Mouse (Mus musculus) gonadal fat pad, adult 2 months (tissue): ENCODE results near the gene Kcnk12. TPM values are rescaled to one million over a fixed set of nuclear protein-coding genes. Genes with fewer than 3 reads are reported as not detected.

Experiments
- DNase-seq: peaks from one replicate; pipeline ENCODE4 v3.0.0-alpha.2; 2012; ENCODE audit warnings: low read depth
- polyA plus RNA-seq: library from polyadenylated mRNA; depleted of rRNA; stranded (reverse); fragments of >200 nt; gene quantifications from 2 replicates; pipeline ENCODE4 v1.2.3, GENCODE M21; 2012; rRNA removed

Gene Kcnk12
- 0.11 and 0.41 TPM in 2 replicates for polyA plus RNA-seq

- no peak for DNase-seq
Measured at GRCm38 (mm10) chr17:87797688-87798291, at the start of gene Kcnk12. TSS of gene Kcnk12 (minus strand) at chr17:87797994.

- no peak for DNase-seq
Measured at GRCm38 (mm10) chr17:87842156-87842555, 44.4 kb upstream of the Kcnk12 start.

- no peak for DNase-seq
Measured at GRCm38 (mm10) chr17:87840079-87840478, 42.3 kb upstream of the Kcnk12 start.

GRCm38 (mm10) chr17:87834850-87835249 lies 37.1 kb upstream of the Kcnk12 start:
- DNase-seq: no peak

GRCm38 (mm10) chr17:87826909-87827308 lies 29.1 kb upstream of the Kcnk12 start:
- no peak for DNase-seq

- no peak for DNase-seq
Measured at GRCm38 (mm10) chr17:87826036-87826560, 28.3 kb upstream of the Kcnk12 start.

- no peak for DNase-seq
Measured at GRCm38 (mm10) chr17:87825454-87826008, 27.7 kb upstream of the Kcnk12 start.

- no peak for DNase-seq
Measured at GRCm38 (mm10) chr17:87823031-87823430, 25.2 kb upstream of the Kcnk12 start.

- no peak for DNase-seq
Measured at GRCm38 (mm10) chr17:87809556-87809955, 11.8 kb upstream of the Kcnk12 start.

- no peak for DNase-seq
Measured at GRCm38 (mm10) chr17:87799948-87800340, 2.1 kb upstream of the Kcnk12 start.

GRCm38 (mm10) chr17:87799212-87799947 lies 1.6 kb upstream of the Kcnk12 start:
- DNase-seq: no peak

GRCm38 (mm10) chr17:87798423-87798941 lies 688 bp upstream of the Kcnk12 start:
- no peak for DNase-seq

GRCm38 (mm10) chr17:87796881-87797416 lies 845 bp downstream of the Kcnk12 start:
- no peak for DNase-seq

- DNase-seq: no peak
Measured at GRCm38 (mm10) chr17:87795927-87796714, 1.7 kb downstream of the Kcnk12 start.

GRCm38 (mm10) chr17:87794801-87795200 lies 3.0 kb downstream of the Kcnk12 start:
- no peak for DNase-seq

- DNase-seq: no peak
Measured at GRCm38 (mm10) chr17:87793331-87793730, 4.5 kb downstream of the Kcnk12 start.

- no peak for DNase-seq
Measured at GRCm38 (mm10) chr17:87792623-87793315, 5.0 kb downstream of the Kcnk12 start.

GRCm38 (mm10) chr17:87791517-87792098 lies 6.2 kb downstream of the Kcnk12 start:
- no peak for DNase-seq

- DNase-seq: no peak
Measured at GRCm38 (mm10) chr17:87790661-87791060, 7.1 kb downstream of the Kcnk12 start.

- DNase-seq: no peak
Measured at GRCm38 (mm10) chr17:87788216-87788615, 9.6 kb downstream of the Kcnk12 start.
